Mouse (Mus musculus) lung, postnatal 25 days (tissue): ENCODE measurements at regions not wholly inside any gene's neighbourhood (a gene's known extent, or its start where the extent isn't known, plus 50 kb on each side); places are given as distances from the start of the nearest gene placed in this dataset.

ENCODE experiments used
- DNase-seq: peaks from one replicate; pipeline ENCODE4 v3.0.0; 2022; ENCODE audit warnings: low spot score

DNA sequence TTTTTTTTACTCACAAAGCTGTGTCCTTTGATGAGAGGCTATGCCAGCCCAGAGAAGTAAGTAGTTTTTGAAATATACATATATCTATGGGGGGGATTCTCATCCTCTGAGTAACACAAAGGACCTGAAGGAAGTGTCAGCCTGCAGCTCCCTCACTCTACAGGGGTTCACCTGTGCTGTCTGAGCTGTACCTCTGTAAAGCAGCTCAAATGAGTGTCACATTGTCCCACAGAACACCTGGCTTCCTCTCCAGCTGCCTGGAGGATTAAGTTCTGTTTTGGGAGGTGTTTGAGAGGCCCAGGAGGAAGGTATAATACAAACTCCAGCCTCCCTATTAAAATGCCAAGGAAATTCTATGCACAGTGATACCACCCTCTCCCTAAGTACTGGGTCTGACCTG lies 83.3 kb upstream of the Tbc1d5 start:
- DNase-seq, result no peak

DNA sequence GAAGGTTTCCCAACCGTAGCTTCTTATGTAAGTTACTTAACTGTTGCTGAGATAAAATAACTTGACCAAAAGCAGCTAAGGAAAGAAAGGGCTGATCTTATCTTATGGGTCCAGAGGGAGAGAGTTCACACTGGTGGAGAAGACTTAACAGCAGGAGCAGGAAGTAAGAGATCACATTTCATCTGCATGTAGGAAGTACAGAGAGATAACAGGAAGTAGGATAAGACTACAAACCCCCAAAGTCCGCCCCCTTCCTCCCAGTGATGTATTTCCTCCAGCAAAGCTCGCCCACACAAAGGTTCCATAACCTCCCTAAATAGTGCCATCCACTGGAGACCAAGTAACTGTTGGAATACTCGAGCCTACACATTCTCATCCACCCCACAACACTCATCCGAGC lies 79.2 kb upstream of the Tbc1d5 start:
- no peak for DNase-seq

DNA sequence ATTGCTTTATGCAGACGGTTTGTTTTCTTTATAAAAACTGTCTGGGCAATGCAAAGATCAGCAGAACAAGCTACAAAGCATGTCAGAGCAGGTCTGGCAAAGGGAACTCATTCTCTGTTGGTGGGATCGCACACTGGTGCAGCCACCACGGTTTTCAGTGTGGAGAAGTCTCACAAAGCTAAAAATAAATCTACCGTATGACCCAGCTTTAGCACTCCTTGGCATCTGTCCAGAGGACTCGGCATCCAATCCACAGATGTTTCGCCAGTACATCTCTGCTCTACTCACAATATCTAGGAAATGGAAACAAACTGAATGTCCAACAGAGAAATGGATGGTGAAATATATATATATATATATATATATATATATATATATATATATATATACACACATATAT lies 69.4 kb upstream of the Tbc1d5 start:
- DNase-seq, result no peak

- DNase-seq, result no peak
Observed at GRCm38 (mm10) chr17:51246038-51246437, 66.9 kb upstream of the Tbc1d5 start.

GRCm38 (mm10) chr17:51240360-51240993 lies 61.3 kb upstream of the Tbc1d5 start:
- DNase-seq, result no peak

DNA sequence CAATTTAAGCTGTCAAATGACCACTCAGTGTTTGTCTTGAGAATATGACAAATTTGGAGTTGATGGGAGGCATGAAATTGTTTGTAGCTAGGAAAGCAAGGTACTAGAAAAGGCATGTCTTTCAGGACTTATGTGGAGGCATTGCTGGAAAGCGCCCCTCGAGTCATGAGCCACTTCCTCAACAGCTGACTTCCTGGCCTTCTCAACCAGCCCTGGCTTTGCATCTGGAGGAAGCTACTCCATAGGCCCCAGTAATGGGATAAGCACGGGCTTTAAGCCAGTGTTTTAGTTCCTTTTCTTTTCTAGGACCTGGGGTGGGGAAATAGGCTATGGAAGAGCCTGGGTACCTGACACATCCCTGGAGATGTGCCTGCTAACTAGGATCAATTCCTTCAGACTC lies 60.3 kb upstream of the Tbc1d5 start:
- DNase-seq, result no peak
